Mouse (Mus musculus) G1E (cell line): ENCODE results near the gene Gm732. TPM values are rescaled to one million over a fixed set of nuclear protein-coding genes. Genes with fewer than 3 reads are reported as not detected.

Experiments used
- ATAC-seq: 2 replicates; pipeline ENCODE4 v1.8.0; 2016; ENCODE audit warnings: mild to moderate bottlenecking; ENCODE audit not compliant: insufficient number of reproducible peaks, poor library complexity, low FRiP score, severe bottlenecking; ENCODE audit errors: extremely low read depth
- DNase-seq: peaks from one replicate; pipeline ENCODE4 v3.0.0; 2012; ENCODE audit warnings: low spot score
- H3K27me3 ChIP-seq: 2 replicates; pipeline ENCODE4 v1.6.1; 2012; ENCODE audit warnings: mild to moderate bottlenecking, low read length, inconsistent platforms; ENCODE audit not compliant: insufficient read depth
- H3K36me3 ChIP-seq: replicated peaks from 2 replicates; pipeline ENCODE3; 2012; ENCODE audit warnings: mild to moderate bottlenecking, inconsistent platforms
- H3K4me1 ChIP-seq: 2 replicates; pipeline ENCODE4 v1.6.1; 2012; ENCODE audit warnings: low read depth, low read length, inconsistent platforms, mixed read lengths; ENCODE audit not compliant: insufficient read depth
- H3K4me3 ChIP-seq: 2 replicates; pipeline ENCODE4 v1.5.1; 2012; ENCODE audit warnings: low read depth, mild to moderate bottlenecking, inconsistent platforms, low read length, moderate library complexity, mixed read lengths
- H3K9me3 ChIP-seq: replicated peaks from 2 replicates; pipeline ENCODE4 v1.6.1; 2012; ENCODE audit warnings: inconsistent platforms
- CTCF ChIP-seq: IDR thresholded peaks from 2 replicates; pipeline ENCODE4 v1.5.1; 2012; ENCODE audit warnings: low read depth, low read length, inconsistent platforms, mixed read lengths
- GATA1 ChIP-seq: IDR thresholded peaks from 2 replicates; pipeline ENCODE4 v1.6.1; 2012; ENCODE audit warnings: borderline replicate concordance, low read length, inconsistent platforms, mixed read lengths
- GATA2 ChIP-seq: IDR thresholded peaks from 2 replicates; pipeline ENCODE4 v1.6.1; 2012; ENCODE audit warnings: low read depth, low read length, inconsistent platforms, borderline replicate concordance
- POLR2AphosphoS5 ChIP-seq: IDR thresholded peaks from 2 replicates; pipeline ENCODE4 v1.6.1; 2012; ENCODE audit warnings: low read depth, low read length, inconsistent platforms; ENCODE audit not compliant: insufficient replicate concordance
- TAL1 ChIP-seq: conservative IDR thresholded peaks from 2 replicates; pipeline ENCODE4 v1.6.1; 2012; ENCODE audit warnings: low read depth, low read length, inconsistent platforms, mixed read lengths
- polyA plus RNA-seq: library from polyadenylated mRNA; stranded (reverse); fragments of >175 nt; gene quantifications from 2 replicates; pipeline ENCODE4 v1.2.3, GENCODE M21; 2012
- total RNA-seq, 2 experiments: library from RNA; stranded (forward) in 1 of 2; stranded (reverse) in 1 of 2; fragments of 200-1000 nt in 1 of 2; fragments of >200 nt in 1 of 2; fragmentation: Nextera tagmentation in 1 of 2; gene quantifications; 2 replicates each; pipeline ENCODE4 v1.2.3; 2014 to 2017

The Gm732 gene
- total RNA-seq (2014; fragmentation: Nextera tagmentation) (not detected in 2 replicates), total RNA-seq (2017) (0.35 TPM in 1 of 2 replicates, not detected in the other), polyA plus RNA-seq (not detected in 2 replicates)

GRCm38 (mm10) chrX:107948365-107948764, at the start of gene Gm732:
Gene Gm732, minus strand, starts transcription at chrX:107948465.
- Histone ChIP-seq H3K4me1 (no peaks in the 10 kb centered on the region), H3K36me3 (no peaks in the 10 kb centered on the region), H3K4me3 (no peak within 1 kb of the TSS), H3K9me3 (no peaks in the 10 kb centered on the region), H3K27me3 (no peaks in the 10 kb centered on the region)
- ATAC-seq (no peak), DNase-seq (no peak)
- no peak for TF ChIP-seq GATA2
- no peak for TF ChIP-seq GATA1
- TF ChIP-seq TAL1, result no peak
- no peak for TF ChIP-seq CTCF
- TF ChIP-seq POLR2AphosphoS5, result no peak

Other genes with a start within 250 kb of the Gm732 start
- 4.0 and 5.7 TPM in 2 replicates for gene Tent5d, start 155.9 kb downstream of the Gm732 start, total RNA-seq (2014; fragmentation: Nextera tagmentation)
- gene Tent5d, start 155.9 kb downstream of the Gm732 start, total RNA-seq (2017), result 2.9 and 3.8 TPM in 2 replicates
- gene Tent5d, start 155.9 kb downstream of the Gm732 start, polyA plus RNA-seq, result not detected in 2 replicates
- 24.0 and 25.1 TPM in 2 replicates for gene 2610002M06Rik, start 132.1 kb downstream of the Gm732 start, total RNA-seq (2014; fragmentation: Nextera tagmentation)
- gene 2610002M06Rik, start 132.1 kb downstream of the Gm732 start, total RNA-seq (2017), result 28.2 and 30.2 TPM in 2 replicates
- 3.8 and 4.6 TPM in 2 replicates for gene 2610002M06Rik, start 132.1 kb downstream of the Gm732 start, polyA plus RNA-seq